Mouse (Mus musculus) layer of hippocampus, adult 11-12 months (tissue): ENCODE data around the gene Ppp4r4.
"Not testable (repeated sequence)": the region's sequence is repeated elsewhere in the genome, so short reads cannot be mapped to it uniquely, and the experiment has no call there.

Source experiments
- DNase-seq: peaks from one replicate; pipeline ENCODE4 v3.0.0; 2022; ENCODE audit warnings: low spot score

Ppp4r4 gene

GRCm38 (mm10) chr12:103634430-103634829 is 102.3 kb downstream of the Ppp4r4 start:
- no peak for DNase-seq

GRCm38 (mm10) chr12:103635846-103636245 is 103.8 kb downstream of the Ppp4r4 start:
- no peak for DNase-seq

- DNase-seq, result peak; percentile 86
Measured at GRCm38 (mm10) chr12:103643336-103643735, 111.3 kb downstream of the Ppp4r4 start.

GRCm38 (mm10) chr12:103643818-103644217 is 111.7 kb downstream of the Ppp4r4 start:
- DNase-seq, result no peak

- DNase-seq, result no peak
Measured at GRCm38 (mm10) chr12:103644601-103645000, 112.5 kb downstream of the Ppp4r4 start.

- DNase-seq, result no peak
Measured at GRCm38 (mm10) chr12:103646314-103646713, 114.2 kb downstream of the Ppp4r4 start.

- DNase-seq, result no peak
Measured at GRCm38 (mm10) chr12:103653836-103654235, 121.8 kb downstream of the Ppp4r4 start.

- DNase-seq, result no peak
Measured at GRCm38 (mm10) chr12:103655123-103656044, 123.3 kb downstream of the Ppp4r4 start.

GRCm38 (mm10) chr12:103656848-103657626 is 125.0 kb downstream of the Ppp4r4 start, which contains the start of gene Serpina6:
Gene Serpina6, minus strand, starts transcription at chr12:103657212.
- DNase-seq, result no peak

GRCm38 (mm10) chr12:103657991-103658390 is 125.9 kb downstream of the Ppp4r4 start:
- DNase-seq, result no peak

- DNase-seq, result no peak
Measured at GRCm38 (mm10) chr12:103659171-103659570, 127.1 kb downstream of the Ppp4r4 start.

GRCm38 (mm10) chr12:103660076-103660475 is 128.0 kb downstream of the Ppp4r4 start:
- no peak for DNase-seq

GRCm38 (mm10) chr12:103662053-103662452 is 130.0 kb downstream of the Ppp4r4 start:
- DNase-seq, result not testable (repeated sequence)
